Mouse (Mus musculus) brain, embryonic 14.5 days (tissue): ENCODE results near the gene Olfr372.

Experiments used
- CTCF ChIP-seq: fragments of 200-500 bp; IDR thresholded peaks from 2 replicates; pipeline ENCODE4 v1.5.1; 2012; ENCODE audit warnings: inconsistent platforms, mild to moderate bottlenecking, moderate library complexity, borderline replicate concordance; ENCODE audit not compliant: insufficient read depth, insufficient read length; ENCODE audit errors: extremely low read depth
- POLR2A ChIP-seq: fragments of 200-500 bp; IDR thresholded peaks from 2 replicates; pipeline ENCODE4 v1.6.1; 2012; ENCODE audit warnings: mild to moderate bottlenecking, inconsistent platforms, borderline replicate concordance; ENCODE audit not compliant: poor library complexity, insufficient read depth, insufficient read length, severe bottlenecking; ENCODE audit errors: extremely low read depth

- no peak for TF ChIP-seq POLR2A
- no peak for TF ChIP-seq CTCF
Observed at GRCm38 (mm10) chr8:72018141-72018540, 22.9 kb upstream of the Olfr372 start.
